Mouse (Mus musculus): ENCODE measurements around the gene Nmd3. TPM values are rescaled to one million over a fixed set of nuclear protein-coding genes. Genes with fewer than 3 reads are reported as not detected.
A peak's percentile ranks its signal among the peaks of the same experiment; 100 is the strongest.

Nmd3 gene
- polyA plus RNA-seq, 1 experiment from 2014 or later = 103 TPM

GRCm38 (mm10) chr3:69711907-69712600 lies 9.7 kb upstream of the Nmd3 start:
- WGBS = 56% methylated on average over 8 of the region's 8 CpGs
- ATAC-seq (ENCODE audit: low read depth) = no peak
- no peaks in the 10 kb centered on the region for H3K9me3 ChIP-seq (ENCODE audit: control insufficient read depth, low read length)
- H3K4me3 ChIP-seq (ENCODE audit: low read depth, low read length) = no peak overlapping the region
- no peaks in the 10 kb centered on the region for H3K36me3 ChIP-seq (ENCODE audit: control insufficient read depth, insufficient read depth, low read length)
- H3K27me3 ChIP-seq (ENCODE audit: control insufficient read depth, insufficient read depth, low read length) = no peaks in the 10 kb centered on the region
- no peak overlapping the region for H3K27ac ChIP-seq (ENCODE audit: low read depth, low read length)
- H3K9ac ChIP-seq (replicated peaks; ENCODE audit: low read depth, low read length) = no peak overlapping the region
- H3K4me2 ChIP-seq (ENCODE audit: low read depth, low read length) = no peak overlapping the region
- peaks cover 6% of the 10 kb centered on the region for H3K4me1 ChIP-seq (ENCODE audit: control insufficient read depth, insufficient read depth, low read length)

GRCm38 (mm10) chr3:69717476-69717875 lies 4.3 kb upstream of the Nmd3 start:
- Histone ChIP-seq H3K9ac (replicated peaks; ENCODE audit: low read depth, low read length) (no peak overlapping the region), H3K9me3 (ENCODE audit: control insufficient read depth, low read length) (no peaks in the 10 kb centered on the region), H3K4me1 (ENCODE audit: control insufficient read depth, insufficient read depth, low read length) (no peaks in the 10 kb centered on the region), H3K4me3 (ENCODE audit: low read depth, low read length) (no peak overlapping the region), H3K36me3 (ENCODE audit: control insufficient read depth, insufficient read depth, low read length) (no peaks in the 10 kb centered on the region), H3K27ac (ENCODE audit: low read depth, low read length) (no peak overlapping the region), H3K27me3 (ENCODE audit: control insufficient read depth, insufficient read depth, low read length) (no peaks in the 10 kb centered on the region), H3K4me2 (ENCODE audit: low read depth, low read length) (no peak overlapping the region)
- WGBS = 85% methylated on average over 6 of the region's 6 CpGs
- no peak for ATAC-seq (ENCODE audit: low read depth)

DNA sequence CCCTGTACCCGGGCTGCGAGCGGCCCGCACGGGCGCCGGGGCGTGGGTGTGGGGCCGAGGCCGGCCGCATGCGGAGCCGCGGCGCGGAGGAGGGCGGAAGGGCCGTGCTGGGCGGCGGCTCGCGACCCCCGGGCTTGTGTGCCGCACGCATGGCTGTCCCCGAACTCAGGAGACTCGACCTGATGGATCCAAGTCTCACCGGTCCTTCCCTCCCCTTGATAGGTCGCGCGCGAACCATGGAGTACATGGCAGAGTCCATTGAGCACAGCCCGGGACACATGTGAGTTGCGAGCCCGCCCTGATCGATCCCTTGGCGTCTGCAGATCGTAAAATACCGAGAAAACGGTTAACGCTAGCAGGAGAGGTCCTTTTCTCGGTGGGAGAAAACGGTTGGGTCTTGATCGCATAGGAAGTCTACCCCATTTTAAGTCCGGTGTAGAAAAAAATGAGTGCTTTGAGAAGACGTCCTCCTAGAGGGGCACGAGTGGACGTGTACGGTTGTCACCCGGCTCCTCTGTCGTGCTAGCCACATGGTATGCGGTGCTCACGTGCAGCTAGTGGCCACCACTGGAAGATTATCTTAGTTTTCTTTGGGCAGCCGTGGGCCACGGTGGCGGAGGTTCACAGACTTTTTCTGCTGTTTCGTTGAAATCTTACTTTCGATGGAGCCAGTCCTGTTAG lies 542 bp downstream of the Nmd3 start:
- Histone ChIP-seq H3K4me3 (ENCODE audit: low read depth, low read length) (peak overlapping the region; percentile 97), H3K9me3 (ENCODE audit: control insufficient read depth, low read length) (no peaks in the 10 kb centered on the region), H3K4me2 (ENCODE audit: low read depth, low read length) (peak overlapping the region; percentile 97), H3K27me3 (ENCODE audit: control insufficient read depth, insufficient read depth, low read length) (no peaks in the 10 kb centered on the region), H3K9ac (replicated peaks; ENCODE audit: low read depth, low read length) (peak overlapping the region; percentile 96), H3K4me1 (ENCODE audit: control insufficient read depth, insufficient read depth, low read length) (peaks cover 15% of the 10 kb centered on the region), H3K36me3 (ENCODE audit: control insufficient read depth, insufficient read depth, low read length) (no peaks in the 10 kb centered on the region; the same call in 1 of the 2 replicates), H3K27ac (ENCODE audit: low read depth, low read length) (peak overlapping the region; percentile 93)
- whole genome bisulfite sequencing = under 1% methylated on average over 53 of the region's 58 CpGs
- ATAC-seq (ENCODE audit: low read depth) = peak; percentile 86

DNA sequence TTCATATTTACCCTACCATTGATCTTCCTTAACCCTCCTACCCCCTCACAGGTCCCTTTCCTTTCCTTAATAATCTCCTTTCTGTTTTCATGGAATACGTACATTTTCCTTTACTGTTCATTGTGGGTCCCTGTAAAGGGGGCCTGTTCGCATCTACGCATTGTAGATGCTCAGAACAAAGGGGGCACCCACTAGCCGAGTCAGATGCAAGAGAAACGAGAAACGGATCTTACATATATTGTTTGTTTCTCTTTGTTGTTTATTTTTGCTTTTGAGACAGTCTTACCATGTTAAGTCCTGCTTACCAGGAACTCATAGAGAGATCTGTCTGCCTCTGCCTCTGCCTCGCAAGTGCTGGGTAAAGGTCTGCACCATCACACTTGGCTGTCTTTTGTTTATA lies 1.4 kb downstream of the Nmd3 start:
- WGBS = 25% methylated on average over 7 of the region's 7 CpGs
- Histone ChIP-seq H3K4me1 (ENCODE audit: control insufficient read depth, insufficient read depth, low read length) (peaks cover 15% of the 10 kb centered on the region), H3K4me3 (ENCODE audit: low read depth, low read length) (peak overlapping the region; percentile 97), H3K9ac (replicated peaks; ENCODE audit: low read depth, low read length) (peak overlapping the region; percentile 96), H3K9me3 (ENCODE audit: control insufficient read depth, low read length) (no peaks in the 10 kb centered on the region), H3K27ac (ENCODE audit: low read depth, low read length) (no peak overlapping the region), H3K4me2 (ENCODE audit: low read depth, low read length) (peak overlapping the region; percentile 97), H3K27me3 (ENCODE audit: control insufficient read depth, insufficient read depth, low read length) (no peaks in the 10 kb centered on the region), H3K36me3 (ENCODE audit: control insufficient read depth, insufficient read depth, low read length) (no peaks in the 10 kb centered on the region; the same call in 1 of the 2 replicates)
- no peak for ATAC-seq (ENCODE audit: low read depth)

GRCm38 (mm10) chr3:69730930-69731329 lies 9.1 kb downstream of the Nmd3 start:
- no peak overlapping the region for H3K4me2 ChIP-seq (ENCODE audit: low read depth, low read length)
- H3K4me1 ChIP-seq (ENCODE audit: control insufficient read depth, insufficient read depth, low read length) = no peaks in the 10 kb centered on the region
- H3K9ac ChIP-seq (replicated peaks; ENCODE audit: low read depth, low read length) = no peak overlapping the region
- no peak overlapping the region for H3K27ac ChIP-seq (ENCODE audit: low read depth, low read length)
- no peak for ATAC-seq (ENCODE audit: low read depth)
- no peaks in the 10 kb centered on the region for H3K27me3 ChIP-seq (ENCODE audit: control insufficient read depth, insufficient read depth, low read length)
- no peaks in the 10 kb centered on the region for H3K9me3 ChIP-seq (ENCODE audit: control insufficient read depth, low read length)
- H3K4me3 ChIP-seq (ENCODE audit: low read depth, low read length) = no peak overlapping the region
- peaks cover 12% of the 10 kb centered on the region for H3K36me3 ChIP-seq (ENCODE audit: control insufficient read depth, insufficient read depth, low read length)

- Histone ChIP-seq H3K4me2 (ENCODE audit: low read depth, low read length) (no peak overlapping the region), H3K4me1 (ENCODE audit: control insufficient read depth, insufficient read depth, low read length) (no peaks in the 10 kb centered on the region), H3K27me3 (ENCODE audit: control insufficient read depth, insufficient read depth, low read length) (no peaks in the 10 kb centered on the region), H3K9me3 (ENCODE audit: control insufficient read depth, low read length) (no peaks in the 10 kb centered on the region), H3K27ac (ENCODE audit: low read depth, low read length) (no peak overlapping the region), H3K36me3 (ENCODE audit: control insufficient read depth, insufficient read depth, low read length) (peaks cover 12% of the 10 kb centered on the region), H3K4me3 (ENCODE audit: low read depth, low read length) (no peak overlapping the region), H3K9ac (replicated peaks; ENCODE audit: low read depth, low read length) (no peak overlapping the region)
- WGBS = 87% methylated on average over 2 of the region's 2 CpGs
- ATAC-seq (ENCODE audit: low read depth) = no peak
These were observed 12.2 kb downstream of the Nmd3 start for GRCm38 (mm10) chr3:69733939-69734338.

DNA sequence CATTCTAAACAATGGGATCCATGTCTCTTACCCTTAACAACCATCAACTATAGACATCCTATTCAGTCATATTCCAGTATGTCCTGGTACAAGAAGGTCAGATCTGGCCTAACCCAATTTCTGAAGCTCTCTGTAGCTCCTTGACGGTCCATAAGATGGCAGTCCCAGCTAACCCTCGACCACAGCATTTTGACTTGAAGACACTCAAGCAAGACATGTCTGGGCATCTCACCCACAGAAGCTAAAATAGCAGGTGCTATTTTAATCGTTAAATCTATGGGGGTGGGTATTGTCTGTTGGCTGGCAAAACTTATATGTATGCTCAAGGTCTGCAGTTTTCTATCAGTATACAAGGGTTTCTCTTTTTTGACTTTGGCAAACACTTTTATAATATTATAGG lies 33.4 kb downstream of the Nmd3 start:
- H3K9me3 ChIP-seq (ENCODE audit: control insufficient read depth, low read length) = no peaks in the 10 kb centered on the region
- H3K27me3 ChIP-seq (ENCODE audit: control insufficient read depth, insufficient read depth, low read length) = no peaks in the 10 kb centered on the region
- no peak for ATAC-seq (ENCODE audit: low read depth)
- H3K9ac ChIP-seq (replicated peaks; ENCODE audit: low read depth, low read length) = no peak overlapping the region
- 89% methylated on average over 3 of the region's 3 CpGs for WGBS
- no peaks in the 10 kb centered on the region for H3K4me1 ChIP-seq (ENCODE audit: control insufficient read depth, insufficient read depth, low read length)
- H3K36me3 ChIP-seq (ENCODE audit: control insufficient read depth, insufficient read depth, low read length) = peaks cover 17% of the 10 kb centered on the region
- H3K27ac ChIP-seq (ENCODE audit: low read depth, low read length) = no peak overlapping the region
- no peak overlapping the region for H3K4me3 ChIP-seq (ENCODE audit: low read depth, low read length)
- H3K4me2 ChIP-seq (ENCODE audit: low read depth, low read length) = no peak overlapping the region

GRCm38 (mm10) chr3:69755968-69756367 lies 34.2 kb downstream of the Nmd3 start:
- H3K4me2 ChIP-seq (ENCODE audit: low read depth, low read length) = no peak overlapping the region
- H3K4me1 ChIP-seq (ENCODE audit: control insufficient read depth, insufficient read depth, low read length) = no peaks in the 10 kb centered on the region
- H3K4me3 ChIP-seq (ENCODE audit: low read depth, low read length) = no peak overlapping the region
- ATAC-seq (ENCODE audit: low read depth) = no peak
- H3K9ac ChIP-seq (replicated peaks; ENCODE audit: low read depth, low read length) = no peak overlapping the region
- 91% methylated on average over 3 of the region's 3 CpGs for WGBS
- H3K36me3 ChIP-seq (ENCODE audit: control insufficient read depth, insufficient read depth, low read length) = peaks cover 17% of the 10 kb centered on the region
- H3K9me3 ChIP-seq (ENCODE audit: control insufficient read depth, low read length) = no peaks in the 10 kb centered on the region
- no peak overlapping the region for H3K27ac ChIP-seq (ENCODE audit: low read depth, low read length)
- no peaks in the 10 kb centered on the region for H3K27me3 ChIP-seq (ENCODE audit: control insufficient read depth, insufficient read depth, low read length)

GRCm38 (mm10) chr3:69756499-69756898 lies 34.7 kb downstream of the Nmd3 start:
- Histone ChIP-seq H3K4me1 (ENCODE audit: control insufficient read depth, insufficient read depth, low read length) (no peaks in the 10 kb centered on the region), H3K4me3 (ENCODE audit: low read depth, low read length) (no peak overlapping the region), H3K27ac (ENCODE audit: low read depth, low read length) (no peak overlapping the region), H3K36me3 (ENCODE audit: control insufficient read depth, insufficient read depth, low read length) (peaks cover 17% of the 10 kb centered on the region), H3K4me2 (ENCODE audit: low read depth, low read length) (no peak overlapping the region), H3K9ac (replicated peaks; ENCODE audit: low read depth, low read length) (no peak overlapping the region), H3K9me3 (ENCODE audit: control insufficient read depth, low read length) (no peaks in the 10 kb centered on the region), H3K27me3 (ENCODE audit: control insufficient read depth, insufficient read depth, low read length) (no peaks in the 10 kb centered on the region)
- WGBS = 30% methylated on average over 7 of the region's 7 CpGs
- ATAC-seq (ENCODE audit: low read depth) = peak; percentile 74

Measured in neural tube, embryonic 14.5 days (tissue).